Mouse (Mus musculus) CD8-positive naive resting alpha-beta T cell, adult 2 months (primary cell): ENCODE data around the gene Tead2.

Experiments
- DNase-seq, 2 experiments: peaks; one replicate each; pipeline ENCODE4 v3.0.0; 2022; ENCODE audit warnings: low read depth in 2 of 2, low spot score in 2 of 2

Gene Tead2

GRCm38 (mm10) chr7:45191803-45192363 is 23.7 kb upstream of the Tead2 start:
- DNase-seq: no peak

DNA sequence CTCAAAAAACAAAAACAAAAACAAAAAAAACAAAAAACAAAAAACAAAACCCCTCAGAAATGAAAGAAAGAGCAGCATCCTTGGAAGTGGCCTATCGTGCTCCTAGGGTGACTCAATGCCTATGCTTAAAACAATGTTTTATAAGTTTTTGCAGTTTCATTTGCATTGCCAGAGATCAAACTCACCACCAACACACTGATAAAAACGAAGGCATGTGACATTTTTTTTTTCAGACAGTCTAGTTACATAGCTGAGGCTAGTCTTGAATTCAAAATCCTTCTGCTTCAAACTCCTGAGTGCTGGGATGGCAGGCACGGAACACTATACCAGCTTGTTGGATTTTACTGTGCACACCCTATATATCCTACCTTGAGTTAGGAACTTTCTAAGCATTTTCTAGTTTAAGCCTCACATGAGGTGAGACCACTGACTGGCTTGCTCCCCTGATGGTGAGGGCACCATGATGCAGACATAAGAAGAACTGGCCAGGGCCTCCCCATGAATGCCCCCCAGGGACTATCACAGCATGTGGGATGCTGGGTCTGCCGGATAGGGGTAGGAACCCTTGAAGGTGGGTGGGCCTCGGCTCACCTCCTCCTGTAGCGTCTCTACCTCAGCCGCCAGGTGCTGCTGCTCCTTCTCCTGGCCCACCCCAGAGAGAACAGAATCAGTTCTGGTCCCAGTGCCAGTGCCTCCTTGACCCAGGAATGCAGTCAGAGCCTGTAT is 22.8 kb upstream of the Tead2 start:
- DNase-seq: no peak

DNA sequence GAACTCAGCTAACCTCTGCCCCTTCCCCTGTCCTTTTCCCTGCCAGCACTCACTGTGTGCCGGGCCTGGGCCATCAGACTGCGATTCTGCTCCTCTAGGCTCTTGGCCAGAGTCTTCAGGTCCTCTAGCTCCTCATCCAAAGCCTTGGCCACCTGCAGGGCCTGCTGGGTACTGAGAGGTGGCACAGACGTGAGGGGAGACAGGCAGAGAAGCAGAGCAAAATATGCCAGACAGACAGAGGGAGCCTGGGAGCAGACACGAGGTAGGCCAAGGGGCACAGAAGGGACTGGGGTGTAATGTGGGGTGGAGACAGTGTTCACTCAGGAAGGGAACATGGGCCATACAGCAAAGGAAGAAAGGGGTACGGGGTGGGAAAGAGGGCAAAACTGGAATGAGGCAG is 22.1 kb upstream of the Tead2 start:
- DNase-seq: no peak

- no peak for DNase-seq
These were observed 21.4 kb upstream of the Tead2 start for GRCm38 (mm10) chr7:45193871-45194785.

GRCm38 (mm10) chr7:45195341-45196175 is 20.0 kb upstream of the Tead2 start:
- no peak for DNase-seq

- DNase-seq: no peak
These were observed 19.4 kb upstream of the Tead2 start for GRCm38 (mm10) chr7:45196176-45196535.

GRCm38 (mm10) chr7:45196994-45197393 is 18.6 kb upstream of the Tead2 start:
- no peak for DNase-seq

DNA sequence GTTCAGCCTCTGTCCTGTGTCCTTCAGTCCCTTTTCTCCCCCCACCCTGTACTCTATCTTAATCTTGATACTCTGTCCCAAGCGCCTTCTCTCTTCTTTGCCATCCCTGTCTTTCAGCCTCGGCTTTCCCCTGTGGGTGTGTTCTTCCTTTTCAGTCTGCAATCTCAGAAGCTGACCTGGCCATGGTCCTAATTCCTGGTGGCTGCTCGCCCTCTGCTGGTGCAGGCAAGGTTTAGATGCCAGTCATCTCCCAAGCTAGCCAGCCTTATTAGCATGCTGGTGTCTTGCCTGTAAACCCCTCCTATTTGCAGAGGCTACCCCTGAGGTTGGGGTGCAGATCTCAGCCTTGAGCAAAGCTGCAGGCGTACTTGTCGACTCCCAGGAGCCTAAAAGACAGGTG is 17.1 kb upstream of the Tead2 start:
- DNase-seq: no peak

DNA sequence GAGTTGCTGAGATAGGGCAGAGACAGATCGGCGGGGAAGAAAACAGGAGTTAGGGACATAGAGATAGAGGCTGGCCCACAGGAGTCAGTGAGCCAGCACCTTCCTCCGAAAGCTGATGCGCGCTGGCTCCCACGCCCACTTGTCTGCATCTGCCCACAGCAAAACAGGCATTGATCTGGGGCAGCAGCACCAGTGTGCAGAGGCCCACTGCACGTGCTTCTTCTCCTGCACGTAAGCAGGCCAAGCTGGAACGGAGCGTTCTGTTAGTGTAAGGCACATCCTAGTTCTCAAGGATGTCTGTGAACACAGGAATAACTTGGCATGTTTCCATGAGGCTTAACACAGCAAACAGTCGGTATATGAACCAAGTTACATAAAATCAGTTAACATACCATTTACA is 16.6 kb upstream of the Tead2 start:
- no peak for DNase-seq

- DNase-seq: no peak
These were observed 12.9 kb upstream of the Tead2 start for GRCm38 (mm10) chr7:45202654-45203053.

DNA sequence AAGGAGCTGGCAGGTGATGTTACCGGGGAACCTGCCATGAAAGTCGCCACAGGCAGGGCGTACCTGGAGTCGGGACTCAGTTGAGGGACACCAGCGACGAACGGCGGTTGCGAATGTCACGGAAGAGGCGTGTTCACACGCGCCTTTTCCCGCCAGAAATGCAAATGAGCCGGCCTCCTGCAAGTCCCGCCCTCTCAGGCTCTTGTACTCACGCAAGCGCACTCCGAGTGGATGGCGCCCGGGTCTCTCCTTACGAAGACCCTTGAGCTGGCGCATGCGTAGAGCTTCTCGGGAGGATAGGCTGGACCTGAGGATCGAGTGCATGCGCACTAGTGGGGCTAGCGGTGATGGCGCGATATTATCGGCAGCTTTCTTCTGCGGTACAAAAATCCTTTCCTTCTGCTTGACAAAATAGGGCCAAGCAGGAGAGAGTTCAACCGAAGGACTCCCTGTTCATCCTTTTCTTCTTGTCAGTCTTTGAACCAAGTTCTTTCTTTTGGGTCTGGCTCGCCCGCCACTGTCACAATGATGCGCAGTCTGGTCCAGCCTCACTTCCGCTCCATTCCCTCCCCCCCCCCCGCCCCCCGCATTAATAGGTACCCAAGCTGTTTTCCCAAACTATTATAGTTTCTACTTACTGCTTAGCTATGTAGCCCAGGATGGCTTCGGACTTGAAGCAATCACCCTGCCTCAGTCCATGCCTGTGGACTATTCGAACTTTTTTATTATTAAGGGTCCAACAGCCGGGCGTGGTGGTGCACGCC is 11.0 kb upstream of the Tead2 start, which contains the start of gene Ccdc155:
TSS of gene Ccdc155 (minus strand) at position 513 of the 764 bp plus-strand sequence.
- DNase-seq: peak; percentile 75 to 79

GRCm38 (mm10) chr7:45208260-45208659 is 7.3 kb upstream of the Tead2 start:
- DNase-seq: no peak

- no peak for DNase-seq
These were observed 4.5 kb upstream of the Tead2 start for GRCm38 (mm10) chr7:45211070-45211469.

- DNase-seq: no peak
These were observed 3.7 kb upstream of the Tead2 start, which contains the start of gene Dkkl1 for GRCm38 (mm10) chr7:45211851-45212251. Gene Dkkl1 (minus strand): TSS chr7:45212147.

GRCm38 (mm10) chr7:45212356-45212755 is 3.2 kb upstream of the Tead2 start:
- no peak for DNase-seq

DNA sequence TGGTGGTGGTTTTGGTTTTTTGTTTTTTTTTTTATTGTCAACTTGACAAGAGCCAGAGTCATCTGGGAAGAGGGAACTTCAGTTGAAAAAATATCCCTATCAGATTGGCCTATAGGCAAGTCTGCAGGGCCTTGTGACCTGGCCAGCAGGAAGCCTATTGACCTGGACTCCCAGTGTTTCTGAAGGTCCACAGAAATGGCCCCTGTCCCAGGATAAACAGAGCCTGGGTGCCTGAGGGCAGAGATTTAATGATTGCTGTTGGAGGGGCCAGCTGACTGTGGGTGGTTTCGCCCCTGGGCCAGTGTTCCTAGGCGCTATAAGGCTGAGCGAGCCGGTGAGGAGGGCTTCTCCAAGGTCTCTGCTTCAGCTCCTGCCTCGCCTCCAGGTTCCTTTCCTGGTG is 1.8 kb upstream of the Tead2 start:
- no peak for DNase-seq

DNA sequence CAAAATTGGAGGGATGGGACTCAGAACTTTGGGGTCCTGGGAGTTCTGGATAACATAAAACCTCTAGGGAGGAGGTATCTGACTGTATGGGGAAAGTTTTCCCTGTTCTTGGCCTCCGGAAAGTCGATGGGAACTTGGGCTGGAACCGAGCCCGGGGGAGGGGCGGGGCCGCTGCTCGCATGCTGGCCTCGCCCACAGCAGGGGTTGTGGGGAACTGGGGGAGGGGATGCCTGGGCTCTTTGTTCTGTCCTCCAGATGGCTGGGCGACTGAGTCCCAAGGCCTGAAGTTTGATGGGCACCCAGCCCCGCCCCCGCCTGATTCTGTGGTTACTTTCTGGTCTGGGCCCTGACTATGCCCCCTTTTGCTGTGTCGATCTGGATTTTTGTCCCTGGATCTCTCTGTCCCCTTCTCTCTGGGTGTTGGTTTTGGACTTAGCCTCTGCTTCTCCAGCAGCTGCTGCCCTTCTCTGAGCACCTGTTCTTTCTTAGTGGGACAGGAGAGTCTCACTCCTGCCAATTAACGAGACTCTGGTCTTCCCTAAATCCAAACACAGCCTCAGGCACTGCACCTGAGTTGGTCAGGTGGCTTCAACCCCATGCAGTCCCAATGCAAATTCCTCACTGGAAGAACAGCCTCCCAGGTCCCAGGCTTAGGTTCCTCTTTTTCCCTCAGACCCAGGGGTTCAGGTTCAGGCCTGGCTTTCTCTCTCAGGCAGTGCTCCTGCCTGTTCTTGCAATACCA is 1.1 kb downstream of the Tead2 start:
- DNase-seq: no peak

- no peak for DNase-seq
These were observed 6.1 kb downstream of the Tead2 start for GRCm38 (mm10) chr7:45221680-45222079.

DNA sequence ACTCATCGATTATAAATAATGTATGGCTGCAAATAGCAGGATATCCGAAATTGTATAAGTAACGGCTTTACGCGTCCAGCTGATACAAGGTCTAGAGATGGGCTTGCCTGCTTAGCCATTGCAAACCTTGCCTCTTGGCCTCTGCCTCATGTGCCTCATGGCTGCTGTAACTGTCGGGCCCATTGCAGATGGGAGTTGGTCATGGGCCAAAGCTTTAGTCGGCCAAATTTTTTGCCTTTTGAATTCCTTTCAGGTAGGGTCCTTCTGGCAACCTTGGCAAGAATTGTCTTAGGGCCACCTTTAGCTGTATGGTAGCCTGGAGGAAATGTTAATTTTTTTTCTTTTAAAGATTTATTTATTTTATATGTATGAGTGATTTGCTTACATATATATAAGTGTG is 9.3 kb downstream of the Tead2 start:
- no peak for DNase-seq

DNA sequence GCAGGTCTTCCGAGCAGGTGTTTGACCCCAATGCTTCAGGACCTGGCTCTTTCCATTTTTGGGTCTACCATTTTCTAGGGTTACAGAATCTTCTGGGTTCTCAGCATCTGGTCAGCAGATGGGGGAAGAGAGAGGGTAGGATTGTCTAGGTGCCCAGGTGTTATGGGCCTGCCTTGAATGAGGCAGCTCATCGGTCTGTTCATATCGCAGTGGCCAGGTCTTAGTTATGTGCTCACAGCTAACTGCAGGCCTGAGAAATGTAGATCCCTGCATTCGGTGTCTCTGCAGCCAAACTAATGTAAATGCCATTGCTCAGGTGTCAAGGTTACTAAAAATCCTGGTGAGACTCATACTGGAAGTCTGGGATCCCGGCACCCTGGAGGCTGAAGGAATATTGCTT is 10.9 kb downstream of the Tead2 start:
- no peak for DNase-seq
